Mouse (Mus musculus): ENCODE results near the gene Rgs7bp. TPM values are rescaled to one million over a fixed set of nuclear protein-coding genes. Genes with fewer than 3 reads are reported as not detected.

The Rgs7bp gene
- polyA plus RNA-seq, 1 experiment: 0.57 TPM

GRCm38 (mm10) chr13:105031882-105032281 lies 22.8 kb downstream of the Rgs7bp start:
- Histone ChIP-seq H3K4me3 (replicated peaks; ENCODE audit: control insufficient read depth, low read depth, low read length) (no peak overlapping the region), H3K27ac (ENCODE audit: control insufficient read depth, insufficient read depth, low read depth, low read length, poor library complexity) (no peak overlapping the region), H3K4me1 (ENCODE audit: control insufficient read depth, insufficient read depth, low read length) (no peaks in the 10 kb centered on the region)
- TF ChIP-seq CTCF (IDR thresholded peaks at IDR 0.05; ENCODE audit: control insufficient read depth, insufficient read depth, low read length): no peak
- no peak for TF ChIP-seq POLR2A (IDR thresholded peaks at IDR 0.05; ENCODE audit: borderline replicate concordance, control insufficient read depth, low read depth, low read length)

- Histone ChIP-seq H3K4me3 (replicated peaks; ENCODE audit: control insufficient read depth, low read depth, low read length) (no peak overlapping the region), H3K27ac (ENCODE audit: control insufficient read depth, insufficient read depth, low read depth, low read length, poor library complexity) (no peak overlapping the region), H3K4me1 (ENCODE audit: control insufficient read depth, insufficient read depth, low read length) (no peaks in the 10 kb centered on the region)
- 58% methylated on average over 3 of the region's 3 CpGs for WGBS
- TF ChIP-seq POLR2A (IDR thresholded peaks at IDR 0.05; ENCODE audit: borderline replicate concordance, control insufficient read depth, low read depth, low read length) (no peak), CTCF (IDR thresholded peaks at IDR 0.05; ENCODE audit: control insufficient read depth, insufficient read depth, low read length) (no peak)
Observed at GRCm38 (mm10) chr13:105028276-105028675, 26.5 kb downstream of the Rgs7bp start.

- 34% methylated on average over 9 of the region's 9 CpGs for WGBS
- TF ChIP-seq CTCF (IDR thresholded peaks at IDR 0.05; ENCODE audit: control insufficient read depth, insufficient read depth, low read length) (no peak), POLR2A (IDR thresholded peaks at IDR 0.05; ENCODE audit: borderline replicate concordance, control insufficient read depth, low read depth, low read length) (no peak)
- Histone ChIP-seq H3K4me1 (ENCODE audit: control insufficient read depth, insufficient read depth, low read length) (no peaks in the 10 kb centered on the region), H3K4me3 (replicated peaks; ENCODE audit: control insufficient read depth, low read depth, low read length) (no peak overlapping the region), H3K27ac (ENCODE audit: control insufficient read depth, insufficient read depth, low read depth, low read length, poor library complexity) (no peak overlapping the region)
Observed at GRCm38 (mm10) chr13:105016577-105016976, 38.2 kb downstream of the Rgs7bp start.

DNA sequence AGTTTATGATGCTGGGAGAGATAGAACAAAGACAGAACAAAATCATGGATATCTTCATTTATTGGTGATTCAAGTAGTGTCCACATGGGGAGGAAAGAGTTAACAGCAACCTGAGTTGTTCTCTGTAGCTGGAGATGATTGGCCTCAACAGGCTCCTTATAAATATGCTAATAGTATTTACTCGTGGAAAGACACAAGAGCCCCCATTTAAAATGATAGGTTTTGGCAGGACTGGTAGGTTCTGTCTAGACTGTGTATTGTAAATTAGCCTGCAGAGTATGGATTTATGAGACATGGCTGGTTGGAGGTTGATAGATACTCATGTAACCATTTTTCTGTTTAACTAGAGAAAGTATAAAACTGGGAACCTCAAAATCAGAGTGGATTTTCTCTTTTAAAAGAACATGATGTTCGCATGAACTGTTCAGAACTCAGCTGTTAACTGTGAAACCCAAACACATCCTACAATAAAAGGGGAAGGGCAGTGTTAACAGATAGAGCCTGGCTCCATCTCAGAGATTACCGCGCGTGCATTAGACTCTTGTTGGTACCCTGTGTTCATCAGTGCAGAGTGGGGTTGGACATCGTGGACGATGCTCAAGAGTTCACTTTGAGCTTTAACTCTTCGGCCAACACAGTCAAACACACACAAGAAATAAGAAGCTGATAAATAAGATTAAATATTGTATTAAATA lies 38.9 kb downstream of the Rgs7bp start:
- TF ChIP-seq POLR2A (IDR thresholded peaks at IDR 0.05; ENCODE audit: borderline replicate concordance, control insufficient read depth, low read depth, low read length) (no peak), CTCF (IDR thresholded peaks at IDR 0.05; ENCODE audit: control insufficient read depth, insufficient read depth, low read length) (no peak)
- Histone ChIP-seq H3K4me1 (ENCODE audit: control insufficient read depth, insufficient read depth, low read length) (no peaks in the 10 kb centered on the region), H3K27ac (ENCODE audit: control insufficient read depth, insufficient read depth, low read depth, low read length, poor library complexity) (no peak overlapping the region), H3K4me3 (replicated peaks; ENCODE audit: control insufficient read depth, low read depth, low read length) (no peak overlapping the region)
- WGBS: 82% methylated on average over 8 of the region's 8 CpGs

GRCm38 (mm10) chr13:105011300-105011699 lies 43.4 kb downstream of the Rgs7bp start:
- Histone ChIP-seq H3K4me3 (replicated peaks; ENCODE audit: control insufficient read depth, low read depth, low read length) (no peak overlapping the region), H3K4me1 (ENCODE audit: control insufficient read depth, insufficient read depth, low read length) (no peaks in the 10 kb centered on the region), H3K27ac (ENCODE audit: control insufficient read depth, insufficient read depth, low read depth, low read length, poor library complexity) (no peak overlapping the region)
- TF ChIP-seq CTCF (IDR thresholded peaks at IDR 0.05; ENCODE audit: control insufficient read depth, insufficient read depth, low read length) (no peak), POLR2A (IDR thresholded peaks at IDR 0.05; ENCODE audit: borderline replicate concordance, control insufficient read depth, low read depth, low read length) (no peak)
- 91% methylated on average over 5 of the region's 5 CpGs for WGBS

- TF ChIP-seq CTCF (IDR thresholded peaks at IDR 0.05; ENCODE audit: control insufficient read depth, insufficient read depth, low read length): no peak
- TF ChIP-seq POLR2A (IDR thresholded peaks at IDR 0.05; ENCODE audit: borderline replicate concordance, control insufficient read depth, low read depth, low read length): no peak
- Histone ChIP-seq H3K4me1 (ENCODE audit: control insufficient read depth, insufficient read depth, low read length) (no peaks in the 10 kb centered on the region), H3K27ac (ENCODE audit: control insufficient read depth, insufficient read depth, low read depth, low read length, poor library complexity) (no peak overlapping the region), H3K4me3 (replicated peaks; ENCODE audit: control insufficient read depth, low read depth, low read length) (no peak overlapping the region)
- 82% methylated on average over 2 of the region's 2 CpGs for WGBS
Observed at GRCm38 (mm10) chr13:105008891-105009290, 45.8 kb downstream of the Rgs7bp start.

DNA sequence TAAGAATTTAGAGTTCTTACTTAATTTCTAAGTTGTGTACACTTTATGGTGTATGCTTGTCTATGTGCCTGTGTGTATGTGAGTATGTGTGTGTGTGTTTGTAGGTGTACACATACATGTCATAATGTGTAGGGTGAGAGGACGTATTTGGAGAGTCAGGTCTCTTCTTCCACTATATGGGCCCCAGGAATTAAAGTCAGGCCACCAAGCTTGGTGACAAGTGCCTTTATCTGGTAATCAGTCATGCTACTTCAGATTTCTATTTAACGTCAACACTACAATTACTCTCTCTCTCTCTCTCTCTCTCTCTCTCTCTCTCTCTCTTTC lies 51.9 kb downstream of the Rgs7bp start:
- H3K4me1 ChIP-seq (ENCODE audit: control insufficient read depth, insufficient read depth, low read length): no peaks in the 10 kb centered on the region
- H3K27ac ChIP-seq (ENCODE audit: control insufficient read depth, insufficient read depth, low read depth, low read length, poor library complexity): no peak overlapping the region
- H3K4me3 ChIP-seq (replicated peaks; ENCODE audit: control insufficient read depth, low read depth, low read length): no peak overlapping the region
- 85% methylated on average over 2 of the region's 2 CpGs for WGBS
- TF ChIP-seq CTCF (IDR thresholded peaks at IDR 0.05; ENCODE audit: control insufficient read depth, insufficient read depth, low read length) (no peak), POLR2A (IDR thresholded peaks at IDR 0.05; ENCODE audit: borderline replicate concordance, control insufficient read depth, low read depth, low read length) (no peak)

DNA sequence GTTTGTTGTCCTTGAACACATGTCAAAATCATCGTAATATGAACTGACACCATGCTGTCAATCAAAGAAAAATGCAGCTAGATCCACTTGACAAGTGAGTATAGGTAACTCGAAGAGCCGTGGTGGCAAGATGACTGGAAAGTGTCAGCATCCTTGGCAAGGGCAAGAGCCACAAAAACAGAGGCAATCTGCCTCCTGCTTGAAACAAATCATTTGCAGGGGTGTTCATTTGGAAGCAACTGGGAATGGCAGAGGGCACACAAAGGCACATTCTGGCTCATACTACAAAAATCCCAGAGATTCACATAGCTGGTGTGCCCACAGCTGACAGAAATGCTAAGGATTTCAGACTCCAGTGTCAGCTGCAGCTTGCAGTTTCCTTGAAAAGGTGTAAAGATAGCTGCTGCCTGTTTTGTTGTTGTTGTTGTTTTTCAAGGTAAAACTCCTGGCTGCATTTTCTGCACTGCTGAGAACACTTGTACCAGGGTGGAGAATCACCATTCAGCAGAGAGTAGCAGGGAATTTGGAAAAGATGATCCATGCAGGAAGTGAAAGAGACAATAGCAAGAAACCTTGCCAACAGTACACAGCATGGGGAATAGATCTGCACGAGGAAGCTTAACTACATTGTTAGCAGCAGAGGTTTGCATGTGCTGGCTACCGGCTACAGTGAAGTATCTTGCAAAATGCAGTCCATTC lies 52.4 kb downstream of the Rgs7bp start:
- Histone ChIP-seq H3K27ac (ENCODE audit: control insufficient read depth, insufficient read depth, low read depth, low read length, poor library complexity) (no peak overlapping the region), H3K4me3 (replicated peaks; ENCODE audit: control insufficient read depth, low read depth, low read length) (no peak overlapping the region), H3K4me1 (ENCODE audit: control insufficient read depth, insufficient read depth, low read length) (no peaks in the 10 kb centered on the region)
- TF ChIP-seq CTCF (IDR thresholded peaks at IDR 0.05; ENCODE audit: control insufficient read depth, insufficient read depth, low read length) (no peak), POLR2A (IDR thresholded peaks at IDR 0.05; ENCODE audit: borderline replicate concordance, control insufficient read depth, low read depth, low read length) (no peak)
- 73% methylated on average over 5 of the region's 5 CpGs for WGBS

All from bone marrow, adult 2 months (tissue).